Mouse (Mus musculus): ENCODE measurements around the gene Epas1. TPM values are rescaled to one million over a fixed set of nuclear protein-coding genes. Genes with fewer than 3 reads are reported as not detected.

Gene Epas1
- polyA plus RNA-seq, 1 experiment = 28.0 TPM

DNA sequence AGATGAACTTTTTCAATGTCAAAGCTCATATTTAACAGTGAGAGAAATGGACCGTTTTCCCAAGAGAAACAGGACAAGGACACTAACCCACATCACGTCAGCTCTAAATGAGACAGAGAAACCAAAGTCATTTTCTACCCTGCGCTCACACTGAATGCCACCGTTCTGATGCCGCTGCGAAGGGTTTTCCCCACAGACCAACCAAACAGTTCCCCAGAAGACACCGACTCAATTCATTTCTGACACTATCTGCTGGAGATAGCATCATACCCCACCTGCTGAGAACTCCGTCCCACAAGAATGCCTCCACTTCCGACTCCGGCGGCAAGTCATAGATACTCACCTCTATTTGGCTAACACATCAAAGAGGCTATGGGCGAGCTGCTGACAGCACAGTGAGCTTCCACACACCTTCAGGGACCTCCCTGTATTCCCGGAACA, 99.1 kb downstream of the Epas1 start:
- Histone ChIP-seq H3K27ac (ENCODE audit: control insufficient read depth, insufficient read depth, low read depth, low read length, poor library complexity) (no peak overlapping the region), H3K4me1 (ENCODE audit: control insufficient read depth, insufficient read depth, low read length) (no peaks in the 10 kb centered on the region), H3K4me3 (replicated peaks; ENCODE audit: control insufficient read depth, low read depth, low read length) (no peak overlapping the region)
- WGBS = 80% methylated on average over 13 of the region's 13 CpGs
- TF ChIP-seq CTCF (IDR thresholded peaks at IDR 0.05; ENCODE audit: control insufficient read depth, insufficient read depth, low read length) = no peak
- TF ChIP-seq POLR2A (IDR thresholded peaks at IDR 0.05; ENCODE audit: borderline replicate concordance, control insufficient read depth, low read depth, low read length) = no peak

DNA sequence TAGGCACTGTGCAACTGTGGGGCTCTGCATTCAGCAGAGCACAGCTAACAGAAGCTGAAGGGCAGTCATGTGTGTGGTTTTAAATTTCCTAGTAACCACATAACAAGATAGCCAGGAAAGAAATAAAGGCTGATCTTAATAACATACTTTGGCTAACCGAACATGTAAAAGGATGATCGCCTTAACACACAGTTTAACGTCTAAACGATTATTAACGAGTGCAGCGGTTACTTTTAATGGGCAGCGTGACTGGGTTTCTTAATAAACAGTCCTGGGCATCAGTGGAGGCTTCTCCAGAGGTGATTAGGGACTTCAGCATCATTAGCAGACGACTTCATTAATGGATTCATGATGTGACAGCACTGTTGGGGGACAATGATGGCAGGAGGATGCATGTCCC, 117.1 kb downstream of the Epas1 start:
- Histone ChIP-seq H3K27ac (ENCODE audit: control insufficient read depth, insufficient read depth, low read depth, low read length, poor library complexity) (no peak overlapping the region), H3K4me1 (ENCODE audit: control insufficient read depth, insufficient read depth, low read length) (no peaks in the 10 kb centered on the region), H3K4me3 (replicated peaks; ENCODE audit: control insufficient read depth, low read depth, low read length) (no peak overlapping the region)
- TF ChIP-seq CTCF (IDR thresholded peaks at IDR 0.05; ENCODE audit: control insufficient read depth, insufficient read depth, low read length) = no peak
- no peak for TF ChIP-seq POLR2A (IDR thresholded peaks at IDR 0.05; ENCODE audit: borderline replicate concordance, control insufficient read depth, low read depth, low read length)
- 89% methylated on average over 8 of the region's 8 CpGs for WGBS

DNA sequence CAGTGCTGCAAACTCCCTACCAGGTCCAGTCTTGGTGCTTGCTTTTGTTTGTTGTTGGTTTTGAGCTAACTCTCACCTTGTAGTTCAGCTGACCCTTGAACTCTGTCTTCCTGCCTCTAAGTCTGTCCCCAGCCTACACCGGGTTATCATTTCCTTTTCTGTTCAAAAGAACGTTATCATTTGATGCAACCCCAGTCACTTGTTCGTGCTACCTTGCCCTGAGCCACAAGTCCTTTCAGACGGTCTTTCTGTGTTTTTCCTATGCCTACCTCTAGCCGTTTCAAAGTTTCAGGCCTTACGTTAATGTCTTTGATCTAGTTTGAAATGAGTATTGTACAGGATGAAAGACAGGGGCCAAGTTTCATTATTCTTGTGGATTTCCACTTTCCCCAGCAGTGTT, 119.1 kb downstream of the Epas1 start:
- no peak for TF ChIP-seq CTCF (IDR thresholded peaks at IDR 0.05; ENCODE audit: control insufficient read depth, insufficient read depth, low read length)
- no peak for TF ChIP-seq POLR2A (IDR thresholded peaks at IDR 0.05; ENCODE audit: borderline replicate concordance, control insufficient read depth, low read depth, low read length)
- Histone ChIP-seq H3K4me1 (ENCODE audit: control insufficient read depth, insufficient read depth, low read length) (no peaks in the 10 kb centered on the region), H3K27ac (ENCODE audit: control insufficient read depth, insufficient read depth, low read depth, low read length, poor library complexity) (no peak overlapping the region), H3K4me3 (replicated peaks; ENCODE audit: control insufficient read depth, low read depth, low read length) (no peak overlapping the region)
- 39% methylated on average over 6 of the region's 6 CpGs for WGBS

DNA sequence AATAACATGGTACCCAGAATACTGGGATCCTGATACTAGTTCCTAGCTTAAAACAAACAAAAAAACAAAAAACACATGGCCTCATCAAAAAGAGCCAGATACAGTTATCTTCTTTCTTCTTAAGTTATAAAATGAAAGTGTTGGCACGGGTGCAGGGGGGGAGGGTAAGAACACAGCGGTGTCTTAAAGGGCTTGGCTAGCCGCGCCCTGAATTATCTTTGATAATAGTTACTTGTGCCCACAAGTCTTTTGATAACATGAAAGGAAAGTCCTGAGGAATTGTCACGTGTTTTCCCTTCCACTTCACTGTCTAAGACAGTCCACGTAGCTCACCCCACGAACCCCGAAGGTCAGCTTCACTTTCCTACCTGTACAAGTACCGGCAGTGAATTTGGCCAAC, 123.4 kb downstream of the Epas1 start:
- TF ChIP-seq CTCF (IDR thresholded peaks at IDR 0.05; ENCODE audit: control insufficient read depth, insufficient read depth, low read length) (no peak), POLR2A (IDR thresholded peaks at IDR 0.05; ENCODE audit: borderline replicate concordance, control insufficient read depth, low read depth, low read length) (no peak)
- Histone ChIP-seq H3K4me1 (ENCODE audit: control insufficient read depth, insufficient read depth, low read length) (no peaks in the 10 kb centered on the region; the same call in 1 of the 2 replicates), H3K4me3 (replicated peaks; ENCODE audit: control insufficient read depth, low read depth, low read length) (no peak overlapping the region), H3K27ac (ENCODE audit: control insufficient read depth, insufficient read depth, low read depth, low read length, poor library complexity) (no peak overlapping the region)
- 66% methylated on average over 9 of the region's 9 CpGs for WGBS

DNA sequence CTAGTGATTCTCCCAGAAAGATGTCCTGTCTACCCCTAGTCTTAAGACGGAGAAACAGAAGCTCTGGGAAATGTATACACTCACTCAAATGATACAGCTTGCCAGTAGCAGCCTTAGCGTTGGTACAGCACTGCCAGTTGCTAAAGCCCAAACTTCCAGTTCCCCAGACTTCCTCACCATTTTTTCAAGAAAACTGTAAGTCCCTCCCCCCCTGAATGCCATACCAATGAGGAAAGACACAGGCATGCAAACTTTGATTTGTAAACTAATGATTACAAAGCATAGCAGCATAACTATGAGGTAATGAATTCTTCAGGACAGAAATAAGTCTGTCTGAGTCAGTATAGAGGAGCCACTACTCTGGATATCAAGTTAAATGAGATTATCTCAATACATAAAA, 124.2 kb downstream of the Epas1 start:
- WGBS = 61% methylated on average over 2 of the region's 2 CpGs
- Histone ChIP-seq H3K4me3 (replicated peaks; ENCODE audit: control insufficient read depth, low read depth, low read length) (no peak overlapping the region), H3K27ac (ENCODE audit: control insufficient read depth, insufficient read depth, low read depth, low read length, poor library complexity) (no peak overlapping the region), H3K4me1 (ENCODE audit: control insufficient read depth, insufficient read depth, low read length) (no peaks in the 10 kb centered on the region; the same call in 1 of the 2 replicates)
- TF ChIP-seq CTCF (IDR thresholded peaks at IDR 0.05; ENCODE audit: control insufficient read depth, insufficient read depth, low read length) = no peak
- no peak for TF ChIP-seq POLR2A (IDR thresholded peaks at IDR 0.05; ENCODE audit: borderline replicate concordance, control insufficient read depth, low read depth, low read length)

DNA sequence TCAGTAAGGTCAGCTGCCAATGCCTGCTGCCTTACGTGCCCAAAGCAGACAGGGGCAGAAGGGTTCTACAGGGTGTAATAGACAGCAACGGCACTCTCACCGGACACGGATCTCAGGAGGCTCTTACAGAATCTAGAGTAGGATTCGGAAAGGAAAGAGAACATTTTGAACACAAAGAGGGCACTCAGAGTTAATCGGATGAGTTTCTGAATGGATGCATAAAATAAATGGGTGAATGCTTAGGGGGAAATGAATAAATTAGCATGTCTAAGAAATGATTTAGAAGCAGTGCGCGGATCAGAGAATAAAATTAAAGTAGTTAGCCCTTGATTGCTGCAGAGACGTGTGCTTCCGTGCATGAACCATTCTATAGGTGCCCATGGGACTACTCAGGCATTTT, 126.6 kb downstream of the Epas1 start:
- WGBS = 83% methylated on average over 10 of the region's 10 CpGs
- TF ChIP-seq CTCF (IDR thresholded peaks at IDR 0.05; ENCODE audit: control insufficient read depth, insufficient read depth, low read length) = no peak
- TF ChIP-seq POLR2A (IDR thresholded peaks at IDR 0.05; ENCODE audit: borderline replicate concordance, control insufficient read depth, low read depth, low read length) = no peak
- H3K4me1 ChIP-seq (ENCODE audit: control insufficient read depth, insufficient read depth, low read length) = no peaks in the 10 kb centered on the region; the same call in 1 of the 2 replicates
- H3K27ac ChIP-seq (ENCODE audit: control insufficient read depth, insufficient read depth, low read depth, low read length, poor library complexity) = no peak overlapping the region
- no peak overlapping the region for H3K4me3 ChIP-seq (replicated peaks; ENCODE audit: control insufficient read depth, low read depth, low read length)

DNA sequence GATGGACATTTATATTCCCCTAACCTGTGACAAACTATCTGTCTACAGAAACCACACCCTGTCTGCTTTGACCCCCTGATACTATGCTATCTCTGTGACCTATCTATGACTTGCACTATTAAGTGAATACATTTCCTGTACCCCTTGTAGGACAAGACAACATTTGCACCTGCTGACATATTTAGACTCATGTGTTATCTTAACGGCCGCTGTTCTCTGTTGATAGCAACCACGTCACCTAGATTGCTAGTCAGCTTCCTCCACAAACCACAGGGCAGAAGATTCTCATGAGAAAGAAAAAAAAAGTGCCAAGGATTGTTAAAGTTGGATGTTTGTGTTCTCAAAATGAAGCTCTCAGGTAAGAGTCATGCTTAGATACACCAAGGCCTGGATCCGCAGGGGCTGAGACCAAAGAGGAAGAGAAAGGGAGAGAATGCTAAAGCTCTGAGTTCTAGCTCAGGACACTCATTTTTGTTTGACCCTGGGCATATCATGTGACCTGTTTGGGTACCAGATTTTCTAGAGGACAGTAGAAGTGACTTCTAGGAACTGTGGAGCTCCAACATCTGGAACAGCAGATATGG, 127.1 kb downstream of the Epas1 start:
- WGBS = 48% methylated on average over 4 of the region's 4 CpGs
- Histone ChIP-seq H3K4me3 (replicated peaks; ENCODE audit: control insufficient read depth, low read depth, low read length) (no peak overlapping the region), H3K27ac (ENCODE audit: control insufficient read depth, insufficient read depth, low read depth, low read length, poor library complexity) (no peak overlapping the region), H3K4me1 (ENCODE audit: control insufficient read depth, insufficient read depth, low read length) (no peaks in the 10 kb centered on the region; the same call in 1 of the 2 replicates)
- TF ChIP-seq CTCF (IDR thresholded peaks at IDR 0.05; ENCODE audit: control insufficient read depth, insufficient read depth, low read length) (no peak), POLR2A (IDR thresholded peaks at IDR 0.05; ENCODE audit: borderline replicate concordance, control insufficient read depth, low read depth, low read length) (no peak)

Other genes with a start within 250 kb of the Epas1 start
- gene Gm10309, start 248.5 kb upstream of the Epas1 start, polyA plus RNA-seq (2011; ENCODE audit: insufficient read depth, insufficient read length, low replicate concordance, missing spikeins) = not detected in 2 replicates
- not detected in 2 replicates for gene Tmem247, start 163.6 kb downstream of the Epas1 start, polyA plus RNA-seq (2011; ENCODE audit: insufficient read depth, insufficient read length, low replicate concordance, missing spikeins)
- not detected in 2 replicates for gene Atp6v1e2, start 194.2 kb downstream of the Epas1 start, polyA plus RNA-seq (2011; ENCODE audit: insufficient read depth, insufficient read length, low replicate concordance, missing spikeins)
- gene Rhoq, start 209.4 kb downstream of the Epas1 start, polyA plus RNA-seq (2011; ENCODE audit: insufficient read depth, insufficient read length, low replicate concordance, missing spikeins) = 4.2 and 13.9 TPM in 2 replicates

Measured in bone marrow, adult 2 months (tissue).